Mouse (Mus musculus) kidney, embryonic 14.5 days (tissue): ENCODE results near the gene Kdelr2. TPM values are rescaled to one million over a fixed set of nuclear protein-coding genes. Genes with fewer than 3 reads are reported as not detected.

ENCODE experiments used
- ATAC-seq: fragments of 200-750 bp; cut with Nextera tagmentation; 2 replicates; pipeline ENCODE4 v1.8.0; 2017; ENCODE audit warnings: moderate number of reproducible peaks, mild to moderate bottlenecking, moderate TSS enrichment, moderate library complexity; ENCODE audit not compliant: low FRiP score, low TSS enrichment
- H3K27ac ChIP-seq: fragments of 300-500 bp; sonication (generic); 2 replicates; pipeline ENCODE4 v1.5.1; 2014; ENCODE audit warnings: low read depth, mild to moderate bottlenecking, low read length, moderate library complexity, mixed read lengths
- H3K27me3 ChIP-seq: fragments of 300-500 bp; sonication (generic); 2 replicates; pipeline ENCODE4 v1.6.1; 2014; ENCODE audit warnings: mild to moderate bottlenecking, low read length; ENCODE audit not compliant: control insufficient read depth, insufficient read depth
- H3K36me3 ChIP-seq: fragments of 300-500 bp; sonication (generic); 2 replicates; pipeline ENCODE4 v1.6.1; 2014; ENCODE audit warnings: low read length, mixed read lengths; ENCODE audit not compliant: control insufficient read depth, insufficient read depth
- H3K4me1 ChIP-seq: fragments of 300-500 bp; sonication (generic); 2 replicates; pipeline ENCODE4 v1.6.1; 2014; ENCODE audit warnings: low read length, mixed read lengths; ENCODE audit not compliant: control insufficient read depth, insufficient read depth
- H3K4me2 ChIP-seq: fragments of 300-500 bp; sonication (generic); replicated peaks from 2 replicates; pipeline ENCODE4 v1.6.1; 2014; ENCODE audit warnings: low read depth, mild to moderate bottlenecking, low read length
- H3K4me3 ChIP-seq: fragments of 300-500 bp; sonication (generic); 2 replicates; pipeline ENCODE4 v1.5.1; 2014; ENCODE audit warnings: mild to moderate bottlenecking, low read length
- H3K9ac ChIP-seq: fragments of 300-500 bp; sonication (generic); 2 replicates; pipeline ENCODE4 v1.6.1; 2014; ENCODE audit warnings: low read depth, mild to moderate bottlenecking, low read length, moderate library complexity
- H3K9me3 ChIP-seq: fragments of 300-500 bp; sonication (generic); 2 replicates; pipeline ENCODE4 v1.6.1; 2016; ENCODE audit warnings: low read length; ENCODE audit not compliant: control insufficient read depth
- WGBS: fragments of 180-500 bp; shearing (Covaris S2); extraction: QIAGEN DNeasy Blood & Tissue Kit; methylation state at CpG from one replicate; pipeline ENCODE4 v1.1.7; 2014; 5-methylcytosine and 5-hydroxymethylcytosine counted together
- polyA plus RNA-seq: library from polyadenylated mRNA; unstranded; fragments of >200 nt; fragmentation: Nextera tagmentation; extraction: Ambion mirVana; gene quantifications from 2 replicates; pipeline ENCODE4 v1.2.1, GENCODE M21; 2014

Kdelr2 gene
- polyA plus RNA-seq, 1 experiment from 2014 or later, result 351 TPM

DNA sequence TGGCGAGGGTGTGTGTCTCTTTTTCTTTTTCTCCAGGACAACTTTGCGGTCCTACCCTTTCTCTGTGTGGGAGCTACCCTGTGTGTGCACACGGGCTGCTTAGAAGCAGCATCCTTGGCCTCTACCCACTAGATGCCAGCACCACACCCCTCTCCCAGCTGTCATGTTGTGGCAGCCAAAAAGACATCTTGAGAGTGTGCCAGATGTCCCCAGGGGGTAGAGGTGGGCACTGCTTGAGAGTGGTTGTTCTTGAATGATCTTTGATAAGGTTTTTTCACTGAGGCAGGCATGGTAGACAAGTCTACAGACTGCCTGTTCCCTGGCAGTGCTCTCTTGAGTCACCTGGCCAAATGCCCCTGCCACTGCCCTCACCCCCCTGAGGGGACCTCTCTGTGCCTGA, 35.7 kb upstream of the Kdelr2 start:
- Histone ChIP-seq H3K36me3 (no peaks in the 10 kb centered on the region), H3K9me3 (no peaks in the 10 kb centered on the region), H3K9ac (no peak overlapping the region), H3K27me3 (peaks cover 62% of the 10 kb centered on the region), H3K4me3 (no peak overlapping the region), H3K4me2 (no peak overlapping the region), H3K4me1 (0 out of 2 replicates have a peak, but pooled peaks cover 18% of the 10 kb centered on the region), H3K27ac (no peak overlapping the region)
- ATAC-seq, result no peak
- WGBS, result 73% methylated on average over 3 of the region's 3 CpGs

DNA sequence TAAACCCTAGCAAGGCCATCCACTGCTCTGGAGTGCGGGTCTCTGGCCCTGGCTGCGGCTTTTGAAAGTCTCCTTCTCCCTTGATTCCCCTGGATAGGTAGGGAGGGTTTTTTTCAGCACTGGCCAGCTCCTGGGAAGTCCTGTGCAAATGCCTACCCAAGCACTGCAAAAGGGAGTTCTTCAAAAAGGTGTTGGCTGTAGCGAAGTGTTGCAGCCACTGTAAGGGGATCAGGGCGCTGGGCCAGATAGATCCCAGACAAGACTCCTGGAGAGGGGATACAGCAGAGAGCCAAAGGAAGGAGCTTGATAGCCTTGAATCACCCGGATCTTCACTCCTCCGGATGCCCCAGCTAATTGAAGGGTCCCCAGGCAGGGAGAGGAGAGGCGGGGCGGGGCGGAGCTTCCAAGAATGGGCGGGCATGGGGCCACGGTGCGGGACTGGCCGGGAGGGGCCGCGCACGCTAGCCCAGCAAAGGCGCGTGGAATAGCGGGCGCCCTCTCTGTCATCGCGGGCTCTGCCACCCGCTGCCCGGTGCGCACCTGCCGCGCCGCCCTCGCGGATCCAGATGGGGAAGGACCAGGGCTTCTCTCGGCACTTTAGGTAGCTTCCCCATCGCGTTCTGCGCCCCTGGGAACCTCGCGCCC, 33.9 kb upstream of the Kdelr2 start:
- H3K9ac ChIP-seq, result no peak overlapping the region
- ATAC-seq, result no peak
- H3K27ac ChIP-seq, result no peak overlapping the region
- no peaks in the 10 kb centered on the region for H3K36me3 ChIP-seq
- 0 out of 2 replicates have a peak, but pooled peaks cover 6% of the 10 kb centered on the region for H3K4me1 ChIP-seq
- peak overlapping the region; percentile 30 for H3K4me3 ChIP-seq
- H3K27me3 ChIP-seq, result peaks cover 76% of the 10 kb centered on the region
- 1% methylated on average over 36 of the region's 36 CpGs for WGBS
- peak overlapping the region; percentile 42 for H3K4me2 ChIP-seq
- no peaks in the 10 kb centered on the region for H3K9me3 ChIP-seq

DNA sequence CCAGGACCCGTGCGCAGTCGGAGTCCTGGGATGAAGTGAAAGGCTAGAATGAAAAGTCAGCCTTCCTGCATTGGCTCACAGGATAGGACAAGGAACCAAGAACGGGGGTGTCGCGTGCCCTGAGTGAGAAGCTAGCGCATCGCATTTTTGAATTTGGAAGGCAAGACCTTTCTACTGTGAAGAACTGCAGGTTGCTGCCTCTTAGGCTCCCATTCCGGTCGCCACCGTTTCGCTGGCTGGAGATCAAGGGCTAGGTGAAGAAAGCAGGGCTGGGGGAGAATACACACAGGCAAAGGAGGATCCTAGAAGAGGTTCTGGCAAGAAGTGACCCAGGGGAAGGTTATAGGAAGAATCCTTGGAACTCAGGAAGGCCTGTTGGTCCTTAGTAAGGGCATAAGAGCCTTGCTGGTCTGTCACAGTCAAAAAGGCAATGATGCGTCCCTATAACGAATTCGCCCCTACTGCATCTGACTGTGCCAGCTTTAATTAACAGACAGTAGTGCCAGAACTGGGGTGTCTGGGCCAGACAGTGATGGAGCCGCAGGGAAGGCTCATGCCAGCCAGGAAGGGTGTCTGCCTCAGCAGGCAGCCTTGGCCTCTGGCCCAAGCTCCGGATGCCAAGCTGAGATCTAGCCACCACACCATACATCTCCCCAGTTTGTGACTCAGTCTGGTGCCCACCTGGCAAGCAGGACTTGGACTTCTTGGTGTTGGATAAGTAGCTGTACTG, 33.1 kb upstream of the Kdelr2 start:
- H3K36me3 ChIP-seq, result no peaks in the 10 kb centered on the region
- peak overlapping the region; percentile 42 for H3K4me2 ChIP-seq
- H3K4me1 ChIP-seq, result 0 out of 2 replicates have a peak, but pooled peaks cover 6% of the 10 kb centered on the region
- peaks cover 79% of the 10 kb centered on the region for H3K27me3 ChIP-seq
- ATAC-seq, result no peak
- H3K9ac ChIP-seq, result no peak overlapping the region
- no peaks in the 10 kb centered on the region for H3K9me3 ChIP-seq
- H3K4me3 ChIP-seq, result peak overlapping the region; percentile 30
- 25% methylated on average over 17 of the region's 17 CpGs for WGBS
- H3K27ac ChIP-seq, result no peak overlapping the region

DNA sequence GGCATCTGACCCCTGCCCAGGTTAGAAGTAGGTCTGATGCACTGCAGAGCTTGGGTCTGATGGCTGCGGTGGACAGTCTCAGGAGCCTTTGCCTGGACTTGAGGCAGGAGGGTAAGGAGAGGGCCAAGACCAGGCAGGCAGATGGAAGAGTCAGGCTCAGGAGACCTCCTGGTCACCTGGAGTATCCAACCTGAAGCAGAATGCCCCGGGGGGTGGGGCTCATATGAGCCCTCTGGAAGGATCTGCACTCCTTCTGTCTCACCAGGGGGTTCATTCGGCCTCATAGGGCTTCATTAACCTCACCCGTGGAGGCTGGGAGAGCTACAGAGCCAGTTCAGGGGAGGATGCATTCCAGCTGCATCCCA, 32.5 kb upstream of the Kdelr2 start:
- H3K4me2 ChIP-seq, result no peak overlapping the region
- 41% methylated on average over 4 of the region's 4 CpGs for WGBS
- peaks cover 79% of the 10 kb centered on the region for H3K27me3 ChIP-seq
- no peak overlapping the region for H3K9ac ChIP-seq
- no peak for ATAC-seq
- H3K27ac ChIP-seq, result no peak overlapping the region
- peaks cover under 1% of the 10 kb centered on the region; the same call in 1 of the 2 replicates for H3K9me3 ChIP-seq
- no peak overlapping the region for H3K4me3 ChIP-seq
- no peaks in the 10 kb centered on the region for H3K36me3 ChIP-seq
- H3K4me1 ChIP-seq, result 0 out of 2 replicates have a peak, but pooled peaks cover 6% of the 10 kb centered on the region

DNA sequence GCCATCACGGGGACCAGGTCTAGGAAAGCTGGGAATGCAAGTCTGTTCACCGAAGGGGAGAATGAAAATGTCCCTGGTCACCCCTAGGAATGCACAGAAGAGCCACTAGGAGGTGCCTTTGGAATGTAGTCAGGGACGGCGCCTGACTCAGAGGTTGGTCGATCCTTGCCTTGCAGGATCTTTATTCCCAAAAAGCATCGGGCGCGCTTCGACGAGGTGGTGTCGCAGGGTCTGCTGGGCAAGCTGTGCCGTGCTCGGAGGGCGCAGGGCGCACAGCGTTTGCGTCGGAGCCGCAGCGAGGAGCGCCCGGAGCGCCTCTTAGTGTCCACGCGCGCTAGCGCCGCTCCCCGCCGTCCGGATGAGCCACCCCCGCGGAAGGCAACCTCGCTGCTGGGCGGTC, 30.8 kb upstream of the Kdelr2 start:
- H3K9me3 ChIP-seq, result peaks cover 3% of the 10 kb centered on the region; the same call in 1 of the 2 replicates
- peak overlapping the region; percentile 36 for H3K4me3 ChIP-seq
- ATAC-seq, result peak; percentile 30; the same call in 1 of the 2 replicates
- H3K4me1 ChIP-seq, result 0 out of 2 replicates have a peak, but pooled peaks cover 6% of the 10 kb centered on the region
- peaks cover 77% of the 10 kb centered on the region for H3K27me3 ChIP-seq
- H3K9ac ChIP-seq, result peak overlapping the region; percentile 42
- no peaks in the 10 kb centered on the region for H3K36me3 ChIP-seq
- no peak overlapping the region for H3K27ac ChIP-seq
- 2% methylated on average over 35 of the region's 35 CpGs for WGBS
- H3K4me2 ChIP-seq, result peak overlapping the region; percentile 58

DNA sequence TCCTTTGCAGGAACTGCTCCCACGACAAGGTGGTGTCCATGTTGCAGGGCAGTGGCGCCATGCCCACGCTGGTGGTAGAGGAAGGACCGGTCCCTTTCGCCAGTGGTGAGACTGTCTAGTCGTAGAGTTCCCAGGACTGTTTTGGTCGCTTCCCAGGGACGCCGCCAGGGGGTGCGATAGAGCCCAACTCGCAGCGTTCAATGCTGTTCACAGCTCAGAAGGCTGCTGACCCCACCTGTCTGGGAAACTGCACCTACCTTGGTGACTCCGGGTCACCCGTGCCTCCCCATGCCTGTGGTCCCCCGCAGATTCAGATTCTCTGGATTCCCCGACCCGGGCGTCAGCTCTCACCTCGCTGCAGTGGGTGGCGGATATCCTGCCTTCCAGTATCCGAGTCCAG, 28.4 kb upstream of the Kdelr2 start:
- H3K36me3 ChIP-seq, result no peaks in the 10 kb centered on the region
- ATAC-seq, result 0 out of 2 replicates have a peak, but pooled peaks have one; percentile 21
- peaks cover 54% of the 10 kb centered on the region for H3K27me3 ChIP-seq
- H3K27ac ChIP-seq, result no peak overlapping the region
- peaks cover 3% of the 10 kb centered on the region; the same call in 1 of the 2 replicates for H3K9me3 ChIP-seq
- H3K4me2 ChIP-seq, result peak overlapping the region; percentile 45
- peak overlapping the region; percentile 17; the same call in 1 of the 2 replicates for H3K4me3 ChIP-seq
- no peak overlapping the region for H3K9ac ChIP-seq
- 0 out of 2 replicates have a peak, but pooled peaks cover under 1% of the 10 kb centered on the region for H3K4me1 ChIP-seq
- WGBS, result 6% methylated on average over 21 of the region's 21 CpGs

DNA sequence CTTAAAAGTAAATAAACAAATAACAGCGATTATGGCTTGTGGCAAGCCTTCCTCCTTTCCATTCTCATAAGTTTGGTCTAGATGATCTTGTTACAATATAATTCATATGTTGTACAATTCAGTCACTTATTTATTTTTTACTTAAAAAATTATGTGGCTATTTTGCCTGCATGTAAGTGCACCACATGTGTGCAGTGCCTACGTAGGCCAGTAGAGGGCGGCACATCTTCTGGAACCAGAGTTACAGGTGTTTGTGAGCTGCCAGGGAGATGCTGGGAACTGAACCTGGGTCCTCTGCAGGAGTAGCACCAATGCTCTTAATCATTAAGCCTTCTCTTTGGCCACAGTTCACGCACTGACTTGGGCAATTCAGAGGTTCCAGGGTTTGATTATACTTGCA, 27.5 kb upstream of the Kdelr2 start:
- 86% methylated on average over 4 of the region's 4 CpGs for WGBS
- Histone ChIP-seq H3K4me2 (no peak overlapping the region), H3K36me3 (no peaks in the 10 kb centered on the region), H3K27ac (no peak overlapping the region), H3K9ac (no peak overlapping the region), H3K9me3 (peaks cover 3% of the 10 kb centered on the region; the same call in 1 of the 2 replicates), H3K4me1 (no peaks in the 10 kb centered on the region), H3K27me3 (peaks cover 45% of the 10 kb centered on the region), H3K4me3 (no peak overlapping the region)
- no peak for ATAC-seq

DNA sequence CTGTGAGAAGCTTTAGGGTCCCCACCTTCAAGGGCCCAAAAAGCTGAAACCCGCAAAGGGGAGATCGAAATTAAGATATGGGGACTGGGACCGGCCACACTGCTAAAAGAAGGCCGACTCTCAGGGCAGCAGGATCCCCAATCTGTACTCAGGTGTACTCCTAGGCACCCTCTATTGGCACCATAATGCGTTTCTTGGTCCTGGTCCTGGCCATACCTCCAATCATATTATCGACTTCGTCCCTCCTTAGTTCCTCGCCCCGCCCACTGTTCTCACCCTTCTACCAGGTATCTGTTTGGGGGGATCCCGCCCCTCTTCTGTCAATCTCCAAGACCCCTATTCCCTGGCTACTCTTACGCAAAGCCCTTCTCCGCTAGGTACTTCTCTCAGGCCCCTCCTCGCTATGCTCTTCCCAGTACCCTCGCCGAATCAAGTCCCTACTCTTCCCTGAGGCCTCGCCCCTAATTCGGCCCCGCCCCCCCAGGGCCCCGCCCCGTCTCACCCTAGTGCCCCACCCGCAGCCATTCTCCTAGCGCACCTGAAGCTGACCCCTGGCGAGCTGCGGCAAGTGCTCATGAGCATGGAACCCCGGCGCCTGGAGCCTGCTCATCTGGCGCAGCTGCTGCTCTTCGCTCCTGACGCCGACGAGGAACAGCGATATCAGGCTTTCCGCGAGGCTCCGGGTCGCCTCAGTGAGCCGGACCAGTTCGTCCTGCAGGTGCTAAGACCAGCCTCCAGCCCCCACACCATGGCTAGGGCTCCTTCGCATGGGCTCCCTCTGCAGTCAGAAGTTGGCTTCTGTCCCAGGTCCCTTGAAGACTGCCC, 16.6 kb upstream of the Kdelr2 start:
- no peaks in the 10 kb centered on the region for H3K9me3 ChIP-seq
- ATAC-seq, result peak; percentile 76
- WGBS, result 6% methylated on average over 39 of the region's 39 CpGs
- H3K4me1 ChIP-seq, result 0 out of 2 replicates have a peak, but pooled peaks cover 6% of the 10 kb centered on the region
- no peak overlapping the region for H3K27ac ChIP-seq
- peak overlapping the region; percentile 31; the same call in 1 of the 2 replicates for H3K9ac ChIP-seq
- no peaks in the 10 kb centered on the region for H3K36me3 ChIP-seq
- peaks cover 23% of the 10 kb centered on the region; the same call in 1 of the 2 replicates for H3K27me3 ChIP-seq
- H3K4me2 ChIP-seq, result peak overlapping the region; percentile 62
- H3K4me3 ChIP-seq, result peak overlapping the region; percentile 33
